Mouse (Mus musculus): ENCODE data around the gene Snrpd3.
A peak's percentile ranks its signal among the peaks of the same experiment; 100 is the strongest.
"Not testable (repeated sequence)": the region's sequence is repeated elsewhere in the genome, so short reads cannot be mapped to it uniquely, and the experiment has no call there.

Gene Snrpd3

GRCm38 (mm10) chr10:75517073-75517757, at the start of gene Snrpd3:
Snrpd3 (plus strand) TSS chr10:75517551.
- peak; percentile 95 for DNase-seq (ENCODE audit: low spot score)

DNA sequence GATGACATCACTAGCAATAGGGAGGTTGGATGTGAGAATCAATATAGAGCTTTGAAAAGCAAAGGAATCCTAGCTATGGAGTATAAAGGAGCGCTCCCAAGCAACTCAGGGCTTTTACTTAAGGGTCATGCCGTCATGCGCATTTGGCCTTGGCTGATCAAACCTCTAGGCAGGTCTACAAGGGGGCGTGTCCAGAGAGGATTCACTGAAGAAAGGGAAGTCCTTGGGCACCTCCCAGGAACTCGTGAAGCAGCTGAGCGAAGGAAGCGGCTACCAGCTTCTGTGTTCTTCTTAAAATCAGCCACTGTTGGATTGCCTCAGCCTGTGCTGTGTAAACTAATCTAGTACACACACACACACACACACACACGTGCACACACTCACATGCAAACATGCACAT, 43.9 kb upstream of the Snrpd3 start:
- DNase-seq (ENCODE audit: low spot score): no peak

DNA sequence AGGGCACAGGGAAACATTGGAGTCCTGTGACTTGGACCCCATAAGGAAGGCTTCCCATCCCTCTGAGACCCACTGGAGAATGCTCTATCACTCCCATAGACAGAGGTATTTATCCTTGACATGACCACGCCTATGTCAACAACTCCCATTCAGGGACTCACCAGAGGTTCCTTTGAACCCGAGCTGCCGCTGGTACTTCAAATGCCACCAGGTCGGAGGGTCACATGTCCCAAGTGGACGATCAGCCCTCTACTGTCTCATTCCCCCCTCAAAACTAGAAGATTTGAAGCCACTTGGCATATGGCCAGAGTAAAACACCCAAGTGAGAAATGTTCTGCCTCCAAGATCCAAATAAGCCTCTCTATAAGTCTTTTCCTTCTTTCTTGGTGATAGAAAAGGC, 42.8 kb upstream of the Snrpd3 start:
- no peak for DNase-seq (ENCODE audit: low spot score)

GRCm38 (mm10) chr10:75475139-75475850, 42.1 kb upstream of the Snrpd3 start:
- not testable (repeated sequence) for DNase-seq (ENCODE audit: low spot score)

GRCm38 (mm10) chr10:75477034-75477433, 40.3 kb upstream of the Snrpd3 start:
- DNase-seq (ENCODE audit: low spot score): no peak

DNA sequence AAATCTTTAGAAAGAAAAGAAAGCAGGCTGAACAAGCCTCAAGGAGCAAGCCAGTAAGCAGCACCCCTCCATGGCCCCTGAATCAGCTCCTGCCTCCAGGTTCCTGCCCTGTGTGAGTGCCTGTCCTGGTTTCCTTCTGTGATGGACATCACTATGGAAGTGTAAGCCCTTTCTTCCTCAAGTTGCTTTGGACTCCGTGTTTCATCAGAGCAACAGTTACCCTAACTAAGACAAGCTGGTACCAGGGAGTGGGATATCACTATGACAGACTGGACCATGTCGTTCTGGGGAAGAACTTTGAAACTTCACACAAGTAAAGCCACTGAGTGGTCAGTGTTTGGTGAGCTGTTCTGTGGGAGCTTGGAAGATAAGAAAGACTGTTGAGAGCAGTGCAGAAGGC, 37.4 kb upstream of the Snrpd3 start:
- DNase-seq (ENCODE audit: low spot score): no peak

GRCm38 (mm10) chr10:75481703-75482102, 35.6 kb upstream of the Snrpd3 start:
- no peak for DNase-seq (ENCODE audit: low spot score)

DNA sequence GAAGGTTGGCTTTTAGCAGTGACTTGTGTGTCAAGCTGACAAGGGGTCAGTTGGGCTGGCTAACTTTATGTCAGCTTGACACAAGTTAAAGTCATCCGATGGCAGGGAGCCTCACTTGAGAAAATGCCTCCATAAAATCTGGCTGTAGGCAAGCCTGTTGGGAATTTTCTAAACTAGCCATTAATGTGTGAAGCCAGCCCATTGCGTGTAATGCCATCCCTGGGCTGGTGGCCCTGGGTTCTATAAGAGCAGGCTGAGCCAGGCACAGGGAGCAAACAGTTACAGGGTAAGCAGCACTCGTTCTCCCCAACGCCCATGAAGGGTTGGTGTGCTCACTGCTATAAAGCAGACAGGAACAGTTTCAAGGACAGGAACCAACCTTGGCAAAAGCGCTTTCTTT, 35.1 kb upstream of the Snrpd3 start:
- no peak for DNase-seq (ENCODE audit: low spot score)

DNA sequence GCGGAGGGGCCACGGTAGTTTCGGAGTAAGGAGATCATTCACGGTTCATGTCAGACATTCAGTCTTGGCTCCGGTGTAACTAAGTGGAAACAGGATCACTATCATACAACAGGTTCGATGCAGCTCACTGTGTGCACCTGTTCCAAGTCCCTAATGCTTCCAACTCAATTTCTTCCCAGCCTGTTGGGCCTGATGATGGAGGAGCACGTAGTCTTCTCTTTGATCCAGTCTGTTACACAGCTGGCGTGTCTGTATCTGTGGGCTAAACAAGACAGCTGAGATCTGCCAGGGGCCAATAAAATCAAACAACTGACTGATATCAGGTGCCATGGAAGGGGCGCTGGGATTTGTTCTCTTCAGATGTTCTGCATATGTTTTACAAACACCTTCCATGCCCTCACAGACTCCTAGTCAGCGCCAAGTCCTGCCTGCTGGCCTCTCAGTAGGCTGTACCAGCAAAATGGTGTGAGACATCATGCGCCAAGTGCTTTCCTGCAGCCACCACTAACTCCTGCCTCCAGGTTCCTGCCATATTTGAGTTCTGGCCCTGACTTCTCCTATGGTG, 34.4 kb upstream of the Snrpd3 start:
- DNase-seq (ENCODE audit: low spot score): no peak

DNA sequence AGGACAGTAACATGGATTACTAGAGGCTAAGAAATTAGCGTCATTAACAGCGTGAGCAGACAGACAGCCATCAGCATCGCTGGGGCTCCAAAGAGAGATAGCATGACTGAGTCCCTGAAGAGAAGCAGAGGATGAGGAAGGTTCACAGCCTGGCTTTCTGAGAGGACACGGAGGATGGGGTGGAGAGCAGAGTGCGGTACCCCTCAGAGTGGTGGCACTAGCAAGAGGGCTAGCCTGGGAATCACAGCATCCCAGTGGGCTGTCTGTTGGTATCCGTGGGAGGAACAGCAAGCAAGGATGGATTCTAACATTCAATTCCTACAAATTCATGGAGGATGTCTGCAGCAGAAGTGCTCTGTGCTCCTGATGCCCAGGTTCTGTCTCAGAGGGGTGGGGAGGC, 33.3 kb upstream of the Snrpd3 start:
- no peak for DNase-seq (ENCODE audit: low spot score)

DNA sequence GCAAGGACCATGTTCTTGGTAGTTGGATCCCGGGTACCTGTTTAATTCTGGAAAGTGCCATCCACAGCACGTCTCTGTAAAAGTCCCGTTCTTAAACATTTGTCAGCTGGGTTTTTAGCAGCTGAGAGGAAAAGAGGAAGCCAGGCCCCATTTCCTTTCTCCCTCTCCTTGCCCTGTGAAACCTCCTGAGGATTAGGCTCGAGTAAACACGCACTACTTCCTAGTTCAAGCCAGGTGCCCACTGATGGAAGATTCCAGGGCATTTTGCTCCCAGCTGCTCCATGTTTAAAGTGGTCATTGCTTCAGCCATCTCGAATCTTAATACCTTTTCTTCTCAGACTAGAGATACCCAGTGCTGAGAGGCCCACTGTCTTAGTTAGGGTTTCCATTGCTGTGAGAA, 32.6 kb upstream of the Snrpd3 start:
- DNase-seq (ENCODE audit: low spot score): no peak

DNA sequence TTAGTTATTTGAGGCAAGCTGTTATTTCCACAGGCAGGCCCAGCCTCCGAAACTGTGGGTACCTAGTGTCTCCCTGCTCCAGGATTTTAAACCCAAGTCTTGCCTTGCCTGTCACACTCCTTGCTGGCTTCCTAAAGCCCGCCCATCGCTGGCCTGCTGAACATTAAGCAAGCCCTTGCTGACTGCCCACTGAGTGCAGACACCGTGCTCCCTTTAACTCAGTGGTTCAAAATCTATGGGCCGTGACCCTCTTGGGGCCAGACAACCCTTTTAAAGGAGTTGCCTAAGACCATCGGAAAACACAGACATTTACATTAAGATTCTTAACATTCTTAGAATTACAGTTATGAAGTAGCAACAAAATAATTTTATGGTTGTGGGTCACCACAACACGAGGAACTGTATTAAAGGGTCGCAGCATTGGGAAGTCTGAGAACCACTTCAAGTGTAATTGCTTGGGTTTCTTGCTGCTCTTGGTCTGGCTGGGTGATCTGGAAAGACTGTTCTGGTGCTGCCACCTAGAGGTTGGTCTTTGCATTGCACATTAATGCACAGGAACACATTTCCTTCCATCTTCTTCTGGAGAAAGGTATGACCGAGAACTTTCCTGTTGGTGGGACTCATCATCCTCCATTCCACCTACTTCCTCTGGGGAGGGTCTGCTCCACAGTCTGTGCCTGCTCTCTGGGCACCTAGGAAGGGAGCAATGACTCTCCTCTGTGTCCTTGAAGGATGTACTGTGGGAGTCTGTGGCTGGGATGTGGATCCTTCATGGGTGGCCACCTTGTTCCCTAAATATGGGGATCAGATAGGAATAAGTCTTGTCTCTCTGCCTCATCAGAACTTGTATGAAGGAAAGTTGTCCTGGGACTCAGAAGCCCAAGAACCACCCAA, 31.0 kb upstream of the Snrpd3 start:
- peak; percentile 82 for DNase-seq (ENCODE audit: low spot score)

DNA sequence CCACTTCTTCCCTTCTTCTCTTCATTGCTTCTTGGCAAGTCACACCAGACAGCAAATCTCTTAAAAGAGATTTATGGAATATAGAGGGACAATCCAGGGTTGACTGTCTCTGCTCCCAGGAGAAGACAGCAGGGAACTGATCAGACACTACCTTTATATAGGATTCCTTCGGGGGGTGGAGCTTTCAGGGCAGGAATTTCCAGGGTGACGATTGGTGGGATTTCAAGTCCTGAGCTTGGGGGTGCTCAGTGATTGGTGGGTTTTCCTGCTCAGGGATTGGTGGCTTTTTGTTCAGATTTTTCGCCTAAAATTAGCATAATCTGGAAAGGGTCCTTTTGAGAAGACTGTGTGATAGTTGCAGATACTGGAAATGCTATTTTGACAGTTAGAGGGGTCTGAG, 30.2 kb upstream of the Snrpd3 start:
- no peak for DNase-seq (ENCODE audit: low spot score)

GRCm38 (mm10) chr10:75489522-75489921, 27.8 kb upstream of the Snrpd3 start:
- DNase-seq (ENCODE audit: low spot score): no peak

GRCm38 (mm10) chr10:75490731-75491130, 26.6 kb upstream of the Snrpd3 start:
- no peak for DNase-seq (ENCODE audit: low spot score)

GRCm38 (mm10) chr10:75491234-75491935, 26.0 kb upstream of the Snrpd3 start:
- no peak for DNase-seq (ENCODE audit: low spot score)

GRCm38 (mm10) chr10:75491936-75492262, 25.5 kb upstream of the Snrpd3 start:
- DNase-seq (ENCODE audit: low spot score): no peak

DNA sequence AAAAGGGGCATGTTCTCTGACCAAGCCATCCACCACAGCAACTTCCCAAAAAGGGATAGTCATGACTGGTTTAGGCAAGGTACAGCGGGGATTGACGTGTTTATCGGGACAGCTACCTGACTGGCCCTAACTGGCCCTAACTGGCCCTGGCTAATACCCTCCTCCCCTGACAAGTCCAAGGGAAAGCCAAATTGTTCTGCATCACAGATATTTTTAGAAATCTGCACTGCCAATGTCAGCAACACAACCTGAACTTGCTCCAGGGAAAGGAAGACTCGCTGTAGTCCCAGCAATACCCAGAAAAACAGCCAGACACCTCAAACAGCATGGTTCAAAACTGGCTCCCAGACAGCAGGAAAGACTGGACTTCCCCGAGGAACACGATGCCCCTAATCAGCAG, 22.0 kb upstream of the Snrpd3 start:
- no peak for DNase-seq (ENCODE audit: low spot score)

- peak; percentile 35 for DNase-seq (ENCODE audit: low spot score)
Measured at GRCm38 (mm10) chr10:75495921-75496320, 21.4 kb upstream of the Snrpd3 start.

- not testable (repeated sequence) for DNase-seq (ENCODE audit: low spot score)
Measured at GRCm38 (mm10) chr10:75499214-75499613, 18.1 kb upstream of the Snrpd3 start.

GRCm38 (mm10) chr10:75499791-75500190, 17.6 kb upstream of the Snrpd3 start:
- DNase-seq (ENCODE audit: low spot score): no peak

- no peak for DNase-seq (ENCODE audit: low spot score)
Measured at GRCm38 (mm10) chr10:75500345-75500744, 17.0 kb upstream of the Snrpd3 start.

Data from urinary bladder, postnatal 14 days (tissue).